Mouse (Mus musculus) ES-Bruce4 (cell line): ENCODE measurements at regions not wholly inside any gene's neighbourhood (a gene's known extent, or its start where the extent isn't known, plus 50 kb on each side); places are given as distances from the start of the nearest gene placed in this dataset.

Source experiments
- H3K27ac ChIP-seq: 2 replicates; pipeline ENCODE4 v1.5.1; 2012; ENCODE audit warnings: low read length, inconsistent platforms; ENCODE audit not compliant: insufficient read depth
- H3K27me3 ChIP-seq: 2 replicates; pipeline ENCODE4 v1.6.1; 2012; ENCODE audit warnings: mild to moderate bottlenecking, low read length, inconsistent platforms; ENCODE audit not compliant: control insufficient read depth, poor library complexity, insufficient read depth, severe bottlenecking
- H3K36me3 ChIP-seq: 2 replicates; pipeline ENCODE4 v1.6.1; 2012; ENCODE audit warnings: inconsistent platforms, mild to moderate bottlenecking, low read length, moderate library complexity; ENCODE audit not compliant: control insufficient read depth, poor library complexity, insufficient read depth, severe bottlenecking
- H3K4me1 ChIP-seq: one replicate; pipeline ENCODE4 v1.8.1; 2011; ENCODE audit warnings: low read length; ENCODE audit not compliant: control insufficient read depth, insufficient read depth
- H3K4me3 ChIP-seq: 2 replicates; pipeline ENCODE4 v1.5.1; 2011; ENCODE audit warnings: low read depth, mild to moderate bottlenecking, low read length
- H3K9ac ChIP-seq: 2 replicates; pipeline ENCODE4 v1.6.1; 2012; ENCODE audit warnings: low read depth, mild to moderate bottlenecking, inconsistent platforms; ENCODE audit not compliant: poor library complexity, severe bottlenecking
- H3K9me3 ChIP-seq: replicated peaks from 2 replicates; pipeline ENCODE4 v1.6.1; 2012; ENCODE audit warnings: mild to moderate bottlenecking, low read length, inconsistent platforms; ENCODE audit not compliant: control insufficient read depth, poor library complexity, insufficient read depth, severe bottlenecking
- CTCF ChIP-seq: IDR thresholded peaks from one replicate; pipeline ENCODE4 v1.8.1; 2011; ENCODE audit warnings: low read depth, low read length
- EP300 ChIP-seq: IDR thresholded peaks from 2 replicates; pipeline ENCODE4 v1.6.1; 2011; ENCODE audit warnings: low read depth, low read length; ENCODE audit not compliant: insufficient read depth
- POLR2A ChIP-seq: IDR thresholded peaks from one replicate; pipeline ENCODE4 v1.8.1; 2011; ENCODE audit warnings: low read length; ENCODE audit not compliant: insufficient read depth

GRCm38 (mm10) chr16:26184647-26185262 lies 79.2 kb upstream of the P3h2 start:
- H3K4me3 ChIP-seq = no peak overlapping the region
- H3K27me3 ChIP-seq = no peaks in the 10 kb centered on the region
- H3K4me1 ChIP-seq = no peaks in the 10 kb centered on the region
- no peak overlapping the region for H3K27ac ChIP-seq
- no peaks in the 10 kb centered on the region for H3K36me3 ChIP-seq
- TF ChIP-seq CTCF = no peak
- TF ChIP-seq EP300 = no peak
- TF ChIP-seq POLR2A = no peak
- H3K9me3 ChIP-seq = no peaks in the 10 kb centered on the region
- H3K9ac ChIP-seq = no peak overlapping the region

- Histone ChIP-seq H3K27me3 (no peaks in the 10 kb centered on the region), H3K9me3 (no peaks in the 10 kb centered on the region), H3K27ac (no peak overlapping the region), H3K4me1 (no peaks in the 10 kb centered on the region), H3K9ac (no peak overlapping the region), H3K36me3 (no peaks in the 10 kb centered on the region), H3K4me3 (no peak overlapping the region)
- no peak for TF ChIP-seq CTCF
- TF ChIP-seq POLR2A = no peak
- TF ChIP-seq EP300 = no peak
Observed at GRCm38 (mm10) chr16:26183530-26183929, 77.9 kb upstream of the P3h2 start.

GRCm38 (mm10) chr16:26181716-26182115 lies 76.1 kb upstream of the P3h2 start:
- no peaks in the 10 kb centered on the region for H3K9me3 ChIP-seq
- no peaks in the 10 kb centered on the region for H3K27me3 ChIP-seq
- no peak for TF ChIP-seq EP300
- TF ChIP-seq CTCF = no peak
- TF ChIP-seq POLR2A = no peak

GRCm38 (mm10) chr16:26171441-26171840 lies 65.9 kb upstream of the P3h2 start:
- H3K27me3 ChIP-seq = no peaks in the 10 kb centered on the region
- no peaks in the 10 kb centered on the region for H3K9me3 ChIP-seq
- no peak overlapping the region for H3K9ac ChIP-seq
- no peaks in the 10 kb centered on the region for H3K36me3 ChIP-seq
- H3K27ac ChIP-seq = no peak overlapping the region
- TF ChIP-seq EP300 = no peak
- TF ChIP-seq POLR2A = no peak
- TF ChIP-seq CTCF = no peak
- H3K4me1 ChIP-seq = no peaks in the 10 kb centered on the region
- no peak overlapping the region for H3K4me3 ChIP-seq

More at GRCm38 (mm10) chr16:26181716-26182115, 76.1 kb upstream of the P3h2 start:
- H3K27ac ChIP-seq = no peak overlapping the region
- no peak overlapping the region for H3K4me3 ChIP-seq
- H3K9ac ChIP-seq = no peak overlapping the region
- no peaks in the 10 kb centered on the region for H3K4me1 ChIP-seq
- H3K36me3 ChIP-seq = no peaks in the 10 kb centered on the region

- Histone ChIP-seq H3K27me3 (no peaks in the 10 kb centered on the region), H3K4me1 (no peaks in the 10 kb centered on the region), H3K9me3 (no peaks in the 10 kb centered on the region), H3K9ac (no peak overlapping the region), H3K36me3 (no peaks in the 10 kb centered on the region), H3K27ac (no peak overlapping the region), H3K4me3 (no peak overlapping the region)
- TF ChIP-seq POLR2A = no peak
- no peak for TF ChIP-seq CTCF
- TF ChIP-seq EP300 = no peak
Observed at GRCm38 (mm10) chr16:26169382-26169781, 63.8 kb upstream of the P3h2 start.

- Histone ChIP-seq H3K4me1 (no peaks in the 10 kb centered on the region), H3K36me3 (no peaks in the 10 kb centered on the region), H3K4me3 (no peak overlapping the region), H3K27ac (no peak overlapping the region), H3K9me3 (no peaks in the 10 kb centered on the region), H3K9ac (no peak overlapping the region), H3K27me3 (no peaks in the 10 kb centered on the region)
- TF ChIP-seq EP300 (no peak), POLR2A (no peak), CTCF (no peak)
Observed at GRCm38 (mm10) chr16:26168216-26168615, 62.6 kb upstream of the P3h2 start.
